8 mouse cellular contexts compared by ENCODE assay signal in the genomic region with DNA sequence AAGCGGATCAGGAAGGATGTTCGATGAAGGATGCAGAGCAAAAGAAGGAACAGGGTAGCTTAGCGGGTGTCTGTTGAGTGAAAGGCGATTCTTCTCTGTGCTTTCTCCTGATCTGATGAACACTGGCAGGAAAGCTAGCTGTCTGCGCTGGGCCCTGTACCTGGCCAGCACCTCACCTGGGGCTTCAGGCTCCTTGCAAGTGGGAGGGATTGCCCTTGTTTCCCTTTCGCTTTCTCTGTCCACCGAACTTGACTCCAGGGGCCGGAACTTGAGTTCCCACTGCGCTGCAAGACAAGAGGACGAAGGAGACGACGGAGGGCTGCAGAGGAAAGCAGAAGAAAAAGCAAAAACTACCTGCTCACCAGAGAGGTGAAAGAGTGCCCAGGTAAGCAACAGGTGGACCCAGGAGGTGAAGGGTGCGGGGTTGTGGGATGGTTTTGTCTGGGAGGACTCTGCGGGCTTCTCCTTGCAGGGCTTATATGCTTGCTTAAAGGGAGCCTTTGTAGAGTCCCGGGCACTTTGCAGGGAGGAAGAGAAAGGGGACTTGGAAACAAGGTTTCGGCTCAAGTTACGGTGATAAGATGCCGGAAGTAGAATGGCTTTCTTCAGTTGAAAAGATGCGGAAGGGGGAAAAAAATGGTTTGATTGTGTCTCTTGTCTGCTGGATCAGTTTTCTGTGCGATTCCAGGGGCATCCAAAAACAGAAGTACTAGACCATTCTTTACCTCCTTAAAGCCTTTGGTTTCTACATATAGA. TPM values are rescaled to one million over a fixed set of nuclear protein-coding genes. Genes with fewer than 3 reads are reported as not detected.
A peak's percentile ranks its signal among the peaks of the same experiment; 100 is the strongest.
DNase-seq lines count a peak whose midpoint lies in the region; ATAC-seq and TF ChIP-seq lines count a peak whose summit lies in the region.

Gene Rab19, plus strand, starts transcription at position 51 of the 756 bp plus-strand sequence.

- H3K27ac ChIP-seq in embryonic facial prominence, embryonic 12.5 days, result no peak within 1 kb of the TSS
- H3K27ac ChIP-seq in hindbrain, embryonic 12.5 days, result no peak within 1 kb of the TSS
- no peak within 1 kb of the TSS for H3K27ac ChIP-seq in limb, embryonic 13.5 days
- no peak within 1 kb of the TSS for H3K27ac ChIP-seq in midbrain, postnatal 0 days (ENCODE audit: low read depth, low read length)

- peak within 1 kb of the TSS; percentile 48 for H3K4me3 ChIP-seq in erythroblast, embryonic 14.5 days (replicated peaks)
- H3K4me3 ChIP-seq in embryonic facial prominence, embryonic 12.5 days, result peak within 1 kb of the TSS; percentile 30
- H3K4me3 ChIP-seq in hindbrain, embryonic 12.5 days, result peak within 1 kb of the TSS; percentile 20
- H3K4me3 ChIP-seq in limb, embryonic 13.5 days, result peak within 1 kb of the TSS; percentile 36
- peak within 1 kb of the TSS; percentile 21 for H3K4me3 ChIP-seq in midbrain, postnatal 0 days (ENCODE audit: low read depth, low read length)

- ATAC-seq in erythroblast, adult 5-6 weeks (replicated peaks; ENCODE audit: low FRiP score, poor library complexity, severe bottlenecking), result no peak
- no peak for ATAC-seq in embryonic facial prominence, embryonic 12.5 days (ENCODE audit: insufficient number of reproducible peaks, insufficient read depth, low FRiP score, low TSS enrichment)
- ATAC-seq in hindbrain, embryonic 12.5 days (ENCODE audit: low FRiP score), result no peak
- no peak for ATAC-seq in limb, embryonic 13.5 days (ENCODE audit: low FRiP score, low read depth)
- ATAC-seq in midbrain, postnatal 0 days (ENCODE audit: low FRiP score), result no peak

- no peak for DNase-seq in midbrain, postnatal 0 days (ENCODE audit: low spot score)
- peak; percentile 57 for DNase-seq in thymus, postnatal 25 days
- DNase-seq in left cerebral cortex, adult 18-20 months (ENCODE audit: low spot score in 2 of 2), result no peak

- WGBS in embryonic facial prominence, embryonic 12.5 days, result 3% methylated on average over 20 of the region's 20 CpGs
- WGBS in hindbrain, embryonic 12.5 days, result 9% methylated on average over 20 of the region's 20 CpGs
- WGBS in limb, embryonic 13.5 days, result 6% methylated on average over 20 of the region's 20 CpGs
- 9% methylated on average over 20 of the region's 20 CpGs for WGBS in midbrain, postnatal 0 days

- H3K9me3 ChIP-seq in erythroblast, embryonic 14.5 days (ENCODE audit: control insufficient read depth, low read length), result no peaks in the 10 kb centered on the region
- H3K9me3 ChIP-seq in embryonic facial prominence, embryonic 12.5 days, result no peaks in the 10 kb centered on the region
- no peaks in the 10 kb centered on the region for H3K9me3 ChIP-seq in hindbrain, embryonic 12.5 days (replicated peaks)
- H3K9me3 ChIP-seq in limb, embryonic 13.5 days, result no peaks in the 10 kb centered on the region
- no peaks in the 10 kb centered on the region for H3K9me3 ChIP-seq in midbrain, postnatal 0 days (ENCODE audit: low read length)

- peaks cover 17% of the 10 kb centered on the region for H3K4me1 ChIP-seq in erythroblast, embryonic 14.5 days (ENCODE audit: control insufficient read depth)
- 0 out of 2 replicates have a peak, but pooled peaks cover 10% of the 10 kb centered on the region for H3K4me1 ChIP-seq in embryonic facial prominence, embryonic 12.5 days
- peaks cover 11% of the 10 kb centered on the region for H3K4me1 ChIP-seq in hindbrain, embryonic 12.5 days
- H3K4me1 ChIP-seq in limb, embryonic 13.5 days, result peaks cover 14% of the 10 kb centered on the region
- 0 out of 2 replicates have a peak, but pooled peaks cover 4% of the 10 kb centered on the region for H3K4me1 ChIP-seq in midbrain, postnatal 0 days (ENCODE audit: insufficient read depth, low read length)

- H3K4me2 ChIP-seq in embryonic facial prominence, embryonic 12.5 days (replicated peaks), result peak within 1 kb of the TSS; percentile 55
- H3K4me2 ChIP-seq in hindbrain, embryonic 12.5 days (replicated peaks), result peak within 1 kb of the TSS; percentile 44
- H3K4me2 ChIP-seq in limb, embryonic 13.5 days (replicated peaks), result peak within 1 kb of the TSS; percentile 63
- H3K4me2 ChIP-seq in midbrain, postnatal 0 days (ENCODE audit: low read depth, low read length, poor library complexity, severe bottlenecking), result peak within 1 kb of the TSS; percentile 38

- no peaks in the 10 kb centered on the region for H3K36me3 ChIP-seq in erythroblast, embryonic 14.5 days (ENCODE audit: control insufficient read depth)
- H3K36me3 ChIP-seq in embryonic facial prominence, embryonic 12.5 days, result no peaks in the 10 kb centered on the region
- no peaks in the 10 kb centered on the region for H3K36me3 ChIP-seq in hindbrain, embryonic 12.5 days
- H3K36me3 ChIP-seq in limb, embryonic 13.5 days, result no peaks in the 10 kb centered on the region
- no peaks in the 10 kb centered on the region for H3K36me3 ChIP-seq in midbrain, postnatal 0 days (ENCODE audit: insufficient read depth, low read length)

- TF ChIP-seq CTCF in midbrain, postnatal 0 days (IDR thresholded peaks at IDR 0.05), result no peak

- H3K27me3 ChIP-seq in erythroblast, embryonic 14.5 days (ENCODE audit: control insufficient read depth), result peaks cover 75% of the 10 kb centered on the region
- peaks cover 11% of the 10 kb centered on the region for H3K27me3 ChIP-seq in embryonic facial prominence, embryonic 12.5 days
- peaks cover 11% of the 10 kb centered on the region for H3K27me3 ChIP-seq in hindbrain, embryonic 12.5 days
- H3K27me3 ChIP-seq in limb, embryonic 13.5 days, result peaks cover 25% of the 10 kb centered on the region
- H3K27me3 ChIP-seq in midbrain, postnatal 0 days (ENCODE audit: insufficient read depth, low read length), result no peaks in the 10 kb centered on the region

- peak within 1 kb of the TSS; percentile 39 for H3K9ac ChIP-seq in embryonic facial prominence, embryonic 12.5 days
- H3K9ac ChIP-seq in hindbrain, embryonic 12.5 days, result no peak within 1 kb of the TSS
- peak within 1 kb of the TSS; percentile 48 for H3K9ac ChIP-seq in limb, embryonic 13.5 days
- no peak within 1 kb of the TSS for H3K9ac ChIP-seq in midbrain, postnatal 0 days (replicated peaks; ENCODE audit: low read length, poor library complexity, severe bottlenecking)

RNA-seq across cellular contexts. Expression of gene Rab19, which starts in this region (rescaled TPM):
- not detected in 2 replicates for polyA plus RNA-seq in erythroblast, embryonic 14.5 days (2012)
- total RNA-seq in erythroblast, adult 5-6 weeks (2015; ENCODE audit: low replicate concordance), result 0.84 TPM in 1 of 2 replicates, not detected in the other
- total RNA-seq in erythroblast, adult 5-6 weeks (2017; ENCODE audit: low replicate concordance), result 0.26 and 2.9 TPM in 2 replicates
- 0.61 and 1.00 TPM in 2 replicates for polyA plus RNA-seq in embryonic facial prominence, embryonic 12.5 days (2016; fragmentation: Nextera tagmentation; extraction: Ambion mirVana)
- 0.52 and 0.66 TPM in 2 replicates for polyA plus RNA-seq in hindbrain, embryonic 12.5 days (2016; fragmentation: Nextera tagmentation; extraction: Ambion mirVana)
- polyA plus RNA-seq in limb, embryonic 13.5 days (2015; fragmentation: Nextera tagmentation; extraction: Ambion mirVana), result 0.47 and 0.63 TPM in 2 replicates
- total RNA-seq in midbrain, postnatal 0 days (2014; rRNA removed), result 0.24 TPM in 1 of 2 replicates, not detected in the other
- polyA plus RNA-seq in midbrain, postnatal 0 days (2015; fragmentation: Nextera tagmentation; extraction: Ambion mirVana), result 0.25 TPM in 1 of 2 replicates, not detected in the other
- not detected for total RNA-seq in left cerebral cortex, adult 18-20 months (2021)

Comparison
In these comparisons a context has a peak if more than half of its experiments do, and no peak if none do; other contexts are left out.
1. H3K9ac ChIP-seq: peak in embryonic facial prominence, embryonic 12.5 days (single experiment) and limb, embryonic 13.5 days (single experiment); none in hindbrain, embryonic 12.5 days (single experiment) and midbrain, postnatal 0 days (single experiment).
2. Peak in every context shown above with its lines, with median percentiles within 50 percentile points of each other: H3K4me3 ChIP-seq and H3K4me2 ChIP-seq.